In genomic region chr5:145113416-145113815, GRCm38 (mm10) we compare ENCODE assay signal across 9 mouse cellular contexts. TPM values are rescaled to one million over a fixed set of nuclear protein-coding genes. Genes with fewer than 3 reads are reported as not detected.
DNase-seq lines count a peak whose midpoint lies in the region; ATAC-seq and TF ChIP-seq lines count a peak whose summit lies in the region.
"Had no signal": no experiment of that assay in that cellular context is flagged by ENCODE, and none has a peak within 500 bp of the region (broad histone marks: within the 10 kb centered on the region; RNA-seq: fewer than 3 reads in every experiment).

No protein-coding gene starts in this region.

- no peak overlapping the region for H3K27ac ChIP-seq in hindbrain, embryonic 13.5 days
- no peak overlapping the region for H3K27ac ChIP-seq in hindbrain, embryonic 11.5 days (ENCODE audit: low read depth, low read length)
- H3K27ac ChIP-seq in ES-Bruce4 (ENCODE audit: insufficient read depth, low read length), result no peak overlapping the region
- 0 out of 2 replicates have a peak overlapping the region, but pooled peaks have one; percentile 7 for H3K27ac ChIP-seq in embryonic facial prominence, embryonic 15.5 days (replicated peaks)
- no peak overlapping the region for H3K27ac ChIP-seq in liver, embryonic 13.5 days

- peaks cover 16% of the 10 kb centered on the region for H3K4me1 ChIP-seq in hindbrain, embryonic 13.5 days (replicated peaks)
- no peaks in the 10 kb centered on the region for H3K4me1 ChIP-seq in hindbrain, embryonic 11.5 days (replicated peaks; ENCODE audit: control insufficient read depth, insufficient read depth, low read length)
- H3K4me1 ChIP-seq in ES-Bruce4 (ENCODE audit: control insufficient read depth, insufficient read depth, low read length), result no peaks in the 10 kb centered on the region
- peaks cover 27% of the 10 kb centered on the region for H3K4me1 ChIP-seq in embryonic facial prominence, embryonic 15.5 days
- H3K4me1 ChIP-seq in liver, embryonic 13.5 days (replicated peaks), result peaks cover 57% of the 10 kb centered on the region

- no peak for DNase-seq in hindbrain, embryonic 11.5 days (ENCODE audit: low spot score)
- no peak for DNase-seq in liver, embryonic 13.5 days
- DNase-seq in embryo, embryonic 10.5 days (ENCODE audit: low spot score), result no peak
- no peak for DNase-seq in cerebellum, adult 11-12 months
- no peak for DNase-seq in urinary bladder, postnatal 25 days (ENCODE audit: low spot score)
- DNase-seq: layer of hippocampus, postnatal 36 days had no signal

- peak overlapping the region; percentile 43 for H3K4me3 ChIP-seq in hindbrain, embryonic 13.5 days
- H3K4me3 ChIP-seq in hindbrain, embryonic 11.5 days (ENCODE audit: low read depth, low read length), result no peak overlapping the region
- H3K4me3 ChIP-seq in ES-Bruce4 (ENCODE audit: low read depth, low read length), result peak overlapping the region; percentile 50
- H3K4me3 ChIP-seq in embryonic facial prominence, embryonic 15.5 days (replicated peaks), result peak overlapping the region; percentile 58
- peak overlapping the region; percentile 69 for H3K4me3 ChIP-seq in liver, embryonic 13.5 days (replicated peaks)

- no peak for ATAC-seq in hindbrain, embryonic 13.5 days (ENCODE audit: low FRiP score)
- ATAC-seq in hindbrain, embryonic 11.5 days (ENCODE audit: low FRiP score), result no peak
- ATAC-seq in embryonic facial prominence, embryonic 15.5 days (ENCODE audit: insufficient number of reproducible peaks, low FRiP score, low TSS enrichment, low read depth), result no peak
- no peak for ATAC-seq in liver, embryonic 13.5 days (ENCODE audit: low read depth)

- no peak for TF ChIP-seq POLR2A in ES-Bruce4 (IDR thresholded peaks at IDR 0.05; ENCODE audit: insufficient read depth, low read length)

- no peak for TF ChIP-seq EP300 in ES-Bruce4 (IDR thresholded peaks at IDR 0.05; ENCODE audit: insufficient read depth, low read depth, low read length)

- H3K9ac ChIP-seq in hindbrain, embryonic 13.5 days, result no peak overlapping the region
- H3K9ac ChIP-seq in hindbrain, embryonic 11.5 days (ENCODE audit: low read depth, low read length), result no peak overlapping the region
- H3K9ac ChIP-seq in ES-Bruce4 (ENCODE audit: low read depth, poor library complexity, severe bottlenecking), result peak overlapping the region; percentile 78
- H3K9ac ChIP-seq in embryonic facial prominence, embryonic 15.5 days, result no peak overlapping the region
- peak overlapping the region; percentile 74 for H3K9ac ChIP-seq in liver, embryonic 13.5 days

- TF ChIP-seq CTCF in ES-Bruce4 (IDR thresholded peaks at IDR 0.05; ENCODE audit: low read depth, low read length), result no peak

- H3K36me3 ChIP-seq in hindbrain, embryonic 13.5 days, result peaks cover 28% of the 10 kb centered on the region
- H3K36me3 ChIP-seq in hindbrain, embryonic 11.5 days (ENCODE audit: control insufficient read depth, insufficient read depth, low read length), result no peaks in the 10 kb centered on the region
- no peaks in the 10 kb centered on the region for H3K36me3 ChIP-seq in ES-Bruce4 (ENCODE audit: control insufficient read depth, insufficient read depth, low read length, poor library complexity, severe bottlenecking)
- peaks cover 26% of the 10 kb centered on the region for H3K36me3 ChIP-seq in embryonic facial prominence, embryonic 15.5 days
- peaks cover 27% of the 10 kb centered on the region for H3K36me3 ChIP-seq in liver, embryonic 13.5 days

- H3K4me2 ChIP-seq in hindbrain, embryonic 13.5 days, result peak overlapping the region; percentile 55; the same call in 1 of the 2 replicates
- no peak overlapping the region for H3K4me2 ChIP-seq in hindbrain, embryonic 11.5 days (replicated peaks; ENCODE audit: low read depth, low read length)
- peak overlapping the region; percentile 73 for H3K4me2 ChIP-seq in embryonic facial prominence, embryonic 15.5 days (replicated peaks)
- peak overlapping the region; percentile 88 for H3K4me2 ChIP-seq in liver, embryonic 13.5 days

- H3K9me3 ChIP-seq in hindbrain, embryonic 13.5 days, result no peaks in the 10 kb centered on the region
- no peaks in the 10 kb centered on the region for H3K9me3 ChIP-seq in hindbrain, embryonic 11.5 days (ENCODE audit: control insufficient read depth, low read length)
- H3K9me3 ChIP-seq in ES-Bruce4 (replicated peaks; ENCODE audit: control insufficient read depth, insufficient read depth, low read length, poor library complexity, severe bottlenecking), result no peaks in the 10 kb centered on the region
- no peaks in the 10 kb centered on the region for H3K9me3 ChIP-seq in embryonic facial prominence, embryonic 15.5 days (replicated peaks)
- no peaks in the 10 kb centered on the region for H3K9me3 ChIP-seq in liver, embryonic 13.5 days (replicated peaks)

- WGBS in hindbrain, embryonic 13.5 days, result 64% methylated on average over 2 of the region's 2 CpGs
- WGBS in hindbrain, embryonic 11.5 days, result 54% methylated on average over 2 of the region's 2 CpGs
- WGBS in embryonic facial prominence, embryonic 15.5 days, result 38% methylated on average over 2 of the region's 2 CpGs
- WGBS in liver, embryonic 13.5 days (ENCODE audit: insufficient replicate concordance), result 33% methylated on average over 2 of the region's 2 CpGs

- H3K27me3 ChIP-seq in hindbrain, embryonic 13.5 days, result peaks cover 35% of the 10 kb centered on the region
- H3K27me3 ChIP-seq in hindbrain, embryonic 11.5 days (ENCODE audit: control insufficient read depth, insufficient read depth, low read length), result peaks cover 6% of the 10 kb centered on the region
- no peaks in the 10 kb centered on the region for H3K27me3 ChIP-seq in ES-Bruce4 (ENCODE audit: control insufficient read depth, insufficient read depth, low read length, poor library complexity, severe bottlenecking)
- H3K27me3 ChIP-seq in embryonic facial prominence, embryonic 15.5 days, result no peaks in the 10 kb centered on the region
- H3K27me3 ChIP-seq in liver, embryonic 13.5 days, result peaks cover 3% of the 10 kb centered on the region; the same call in 1 of the 2 replicates

RNA-seq across cellular contexts. Expression of gene Arpc1b, which starts 0.6 kb away (rescaled TPM):
- polyA plus RNA-seq in hindbrain, embryonic 13.5 days (2015; fragmentation: Nextera tagmentation; extraction: Ambion mirVana), result 81.4 TPM in 2 replicates
- polyA plus RNA-seq in hindbrain, embryonic 11.5 days (2014; fragmentation: Nextera tagmentation; extraction: Ambion mirVana), result 49.3 and 54.3 TPM in 2 replicates
- 92.3 and 108 TPM in 2 replicates for polyA plus RNA-seq in ES-Bruce4 (2011; ENCODE audit: insufficient read depth, insufficient read length, low read depth, missing spikeins)
- polyA plus RNA-seq in embryonic facial prominence, embryonic 15.5 days (2015; fragmentation: Nextera tagmentation; extraction: Ambion mirVana), result 310 and 324 TPM in 2 replicates
- 158 and 163 TPM in 2 replicates for polyA plus RNA-seq in liver, embryonic 13.5 days (2015; fragmentation: Nextera tagmentation; extraction: Ambion mirVana)

RNA-seq across cellular contexts. Expression of gene Pdap1, which starts 26.6 kb away (rescaled TPM):
- 136 and 140 TPM in 2 replicates for polyA plus RNA-seq in hindbrain, embryonic 13.5 days (2015; fragmentation: Nextera tagmentation; extraction: Ambion mirVana)
- 127 and 138 TPM in 2 replicates for polyA plus RNA-seq in hindbrain, embryonic 11.5 days (2014; fragmentation: Nextera tagmentation; extraction: Ambion mirVana)
- 229 and 237 TPM in 2 replicates for polyA plus RNA-seq in ES-Bruce4 (2011; ENCODE audit: insufficient read depth, insufficient read length, low read depth, missing spikeins)
- 93.7 and 108 TPM in 2 replicates for polyA plus RNA-seq in embryonic facial prominence, embryonic 15.5 days (2015; fragmentation: Nextera tagmentation; extraction: Ambion mirVana)
- polyA plus RNA-seq in liver, embryonic 13.5 days (2015; fragmentation: Nextera tagmentation; extraction: Ambion mirVana), result 69.5 and 90.7 TPM in 2 replicates

RNA-seq across cellular contexts. Expression of gene Bud31, which starts 26.7 kb away (rescaled TPM):
- 213 and 218 TPM in 2 replicates for polyA plus RNA-seq in hindbrain, embryonic 13.5 days (2015; fragmentation: Nextera tagmentation; extraction: Ambion mirVana)
- 265 and 269 TPM in 2 replicates for polyA plus RNA-seq in hindbrain, embryonic 11.5 days (2014; fragmentation: Nextera tagmentation; extraction: Ambion mirVana)
- 104 and 112 TPM in 2 replicates for polyA plus RNA-seq in ES-Bruce4 (2011; ENCODE audit: insufficient read depth, insufficient read length, low read depth, missing spikeins)
- 178 and 183 TPM in 2 replicates for polyA plus RNA-seq in embryonic facial prominence, embryonic 15.5 days (2015; fragmentation: Nextera tagmentation; extraction: Ambion mirVana)
- 164 and 177 TPM in 2 replicates for polyA plus RNA-seq in liver, embryonic 13.5 days (2015; fragmentation: Nextera tagmentation; extraction: Ambion mirVana)

RNA-seq across cellular contexts. Expression of gene Kpna7, which starts 29.6 kb away (rescaled TPM):
- not detected in 2 replicates for polyA plus RNA-seq in hindbrain, embryonic 13.5 days (2015; fragmentation: Nextera tagmentation; extraction: Ambion mirVana)
- not detected in 2 replicates for polyA plus RNA-seq in hindbrain, embryonic 11.5 days (2014; fragmentation: Nextera tagmentation; extraction: Ambion mirVana)
- polyA plus RNA-seq in ES-Bruce4 (2011; ENCODE audit: insufficient read depth, insufficient read length, low read depth, missing spikeins), result not detected in 2 replicates
- not detected in 2 replicates for polyA plus RNA-seq in embryonic facial prominence, embryonic 15.5 days (2015; fragmentation: Nextera tagmentation; extraction: Ambion mirVana)
- polyA plus RNA-seq in liver, embryonic 13.5 days (2015; fragmentation: Nextera tagmentation; extraction: Ambion mirVana), result 0.05 and 0.06 TPM in 2 replicates

RNA-seq across cellular contexts. Expression of gene Arpc1a, which starts 29.8 kb away (rescaled TPM):
- polyA plus RNA-seq in hindbrain, embryonic 13.5 days (2015; fragmentation: Nextera tagmentation; extraction: Ambion mirVana), result 249 and 252 TPM in 2 replicates
- polyA plus RNA-seq in hindbrain, embryonic 11.5 days (2014; fragmentation: Nextera tagmentation; extraction: Ambion mirVana), result 179 and 185 TPM in 2 replicates
- polyA plus RNA-seq in ES-Bruce4 (2011; ENCODE audit: insufficient read depth, insufficient read length, low read depth, missing spikeins), result 110 and 123 TPM in 2 replicates
- polyA plus RNA-seq in embryonic facial prominence, embryonic 15.5 days (2015; fragmentation: Nextera tagmentation; extraction: Ambion mirVana), result 143 and 147 TPM in 2 replicates
- 65.3 and 65.8 TPM in 2 replicates for polyA plus RNA-seq in liver, embryonic 13.5 days (2015; fragmentation: Nextera tagmentation; extraction: Ambion mirVana)

Comparison
In these comparisons a context has a peak if more than half of its experiments do, and no peak if none do; other contexts are left out.
1. H3K9ac ChIP-seq: peak in ES-Bruce4 (single experiment) and liver, embryonic 13.5 days (single experiment); none in hindbrain, embryonic 13.5 days (single experiment), hindbrain, embryonic 11.5 days (single experiment) and embryonic facial prominence, embryonic 15.5 days (single experiment).